Mouse (Mus musculus) kidney, embryonic 16.5 days (tissue): ENCODE measurements around the gene Snx20. TPM values are rescaled to one million over a fixed set of nuclear protein-coding genes. Genes with fewer than 3 reads are reported as not detected.

Source experiments
- ATAC-seq: fragments of 200-750 bp; cut with Nextera tagmentation; 2 replicates; pipeline ENCODE4 v1.8.0; 2017; ENCODE audit warnings: moderate TSS enrichment; ENCODE audit not compliant: low FRiP score, low TSS enrichment
- H3K27ac ChIP-seq: fragments of 300-500 bp; sonication (generic); 2 replicates; pipeline ENCODE4 v1.5.1; 2014; ENCODE audit warnings: low read length
- H3K27me3 ChIP-seq: fragments of 300-500 bp; sonication (generic); 2 replicates; pipeline ENCODE4 v1.6.1; 2014; ENCODE audit warnings: low read length, control low read depth, mixed read lengths; ENCODE audit not compliant: insufficient read depth
- H3K36me3 ChIP-seq: fragments of 300-500 bp; sonication (generic); 2 replicates; pipeline ENCODE4 v1.6.1; 2014; ENCODE audit warnings: low read length, control low read depth, mixed read lengths; ENCODE audit not compliant: insufficient read depth
- H3K4me1 ChIP-seq: fragments of 300-500 bp; sonication (generic); 2 replicates; pipeline ENCODE4 v1.6.1; 2014; ENCODE audit warnings: low read length, control low read depth, mixed read lengths; ENCODE audit not compliant: insufficient read depth
- H3K4me2 ChIP-seq: fragments of 300-500 bp; sonication (generic); replicated peaks from 2 replicates; pipeline ENCODE4 v1.6.1; 2014; ENCODE audit warnings: low read depth, low read length
- H3K4me3 ChIP-seq: fragments of 300-500 bp; sonication (generic); 2 replicates; pipeline ENCODE4 v1.5.1; 2014; ENCODE audit warnings: mild to moderate bottlenecking, low read length
- H3K9ac ChIP-seq: fragments of 300-500 bp; sonication (generic); replicated peaks from 2 replicates; pipeline ENCODE4 v1.6.1; 2014; ENCODE audit warnings: low read length
- H3K9me3 ChIP-seq: fragments of 300-500 bp; sonication (generic); 2 replicates; pipeline ENCODE4 v1.6.1; 2016; ENCODE audit warnings: low read length, control low read depth
- WGBS: fragments of 180-500 bp; shearing (Covaris S2); extraction: QIAGEN DNeasy Blood & Tissue Kit; methylation state at CpG from one replicate; pipeline ENCODE4 v1.1.7; 2014; 5-methylcytosine and 5-hydroxymethylcytosine counted together
- polyA plus RNA-seq: library from polyadenylated mRNA; unstranded; fragments of >200 nt; fragmentation: Nextera tagmentation; extraction: Ambion mirVana; gene quantifications from 2 replicates; pipeline ENCODE4 v1.2.1, GENCODE M21; 2015

Snx20 gene
- polyA plus RNA-seq, 1 experiment from 2014 or later = 1.9 TPM

GRCm38 (mm10) chr8:88610271-88610670 is 25.7 kb downstream of the Snx20 start:
- WGBS = 64% methylated on average over 6 of the region's 6 CpGs
- H3K4me3 ChIP-seq = no peak overlapping the region
- H3K27ac ChIP-seq = no peak overlapping the region

GRCm38 (mm10) chr8:88609036-88609435 is 26.9 kb downstream of the Snx20 start:
- Histone ChIP-seq H3K4me1 (peaks cover 19% of the 10 kb centered on the region), H3K27ac (no peak overlapping the region), H3K9me3 (no peaks in the 10 kb centered on the region), H3K36me3 (no peaks in the 10 kb centered on the region), H3K27me3 (no peaks in the 10 kb centered on the region), H3K4me2 (no peak overlapping the region), H3K9ac (no peak overlapping the region), H3K4me3 (no peak overlapping the region)
- ATAC-seq = no peak
- 88% methylated on average over 8 of the region's 8 CpGs for WGBS

More at GRCm38 (mm10) chr8:88610271-88610670, 25.7 kb downstream of the Snx20 start:
- H3K27me3 ChIP-seq = no peaks in the 10 kb centered on the region
- ATAC-seq = no peak
- no peak overlapping the region for H3K9ac ChIP-seq
- no peak overlapping the region for H3K4me2 ChIP-seq
- peaks cover 7% of the 10 kb centered on the region for H3K4me1 ChIP-seq
- H3K36me3 ChIP-seq = no peaks in the 10 kb centered on the region
- H3K9me3 ChIP-seq = no peaks in the 10 kb centered on the region

DNA sequence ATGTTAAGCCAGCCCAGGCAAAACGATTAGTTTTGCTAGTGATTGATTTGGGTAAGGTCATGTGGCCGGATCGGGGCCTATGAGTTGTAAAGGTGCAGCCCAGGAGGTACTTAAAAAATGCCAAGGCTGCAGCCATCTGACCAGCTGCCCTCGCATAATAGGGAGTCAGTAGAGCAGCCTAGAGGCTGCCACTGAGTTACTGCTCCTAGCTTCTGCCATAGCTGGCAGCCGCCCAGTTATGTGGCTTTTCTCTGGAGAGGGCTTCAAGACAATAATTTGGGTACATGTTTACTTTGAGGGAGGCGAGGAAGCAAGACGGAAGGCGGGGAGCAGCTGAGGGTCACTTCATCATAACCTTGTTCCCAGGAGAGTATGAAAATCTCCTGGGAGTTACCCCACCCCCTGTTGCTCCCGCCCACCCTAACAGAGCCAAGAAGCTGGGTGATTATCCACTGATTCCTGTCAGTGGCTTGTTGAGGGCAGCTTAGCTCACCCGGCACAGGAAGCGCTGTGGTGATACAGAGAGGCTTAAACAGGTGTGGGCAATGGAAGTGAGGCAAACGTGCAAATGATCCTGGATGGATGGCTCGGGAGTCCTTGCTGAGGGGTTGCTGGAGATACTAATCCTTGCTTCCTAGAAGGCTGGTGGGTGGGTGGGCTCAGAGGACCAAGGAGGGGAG is 30.4 kb downstream of the Snx20 start:
- Histone ChIP-seq H3K9ac (no peak overlapping the region), H3K27ac (peak overlapping the region; percentile 51; the same call in 1 of the 2 replicates), H3K4me3 (no peak overlapping the region), H3K27me3 (no peaks in the 10 kb centered on the region), H3K36me3 (no peaks in the 10 kb centered on the region), H3K4me1 (peaks cover 26% of the 10 kb centered on the region), H3K9me3 (peaks cover 9% of the 10 kb centered on the region), H3K4me2 (no peak overlapping the region)
- no peak for ATAC-seq
- 34% methylated on average over 13 of the region's 13 CpGs for WGBS

DNA sequence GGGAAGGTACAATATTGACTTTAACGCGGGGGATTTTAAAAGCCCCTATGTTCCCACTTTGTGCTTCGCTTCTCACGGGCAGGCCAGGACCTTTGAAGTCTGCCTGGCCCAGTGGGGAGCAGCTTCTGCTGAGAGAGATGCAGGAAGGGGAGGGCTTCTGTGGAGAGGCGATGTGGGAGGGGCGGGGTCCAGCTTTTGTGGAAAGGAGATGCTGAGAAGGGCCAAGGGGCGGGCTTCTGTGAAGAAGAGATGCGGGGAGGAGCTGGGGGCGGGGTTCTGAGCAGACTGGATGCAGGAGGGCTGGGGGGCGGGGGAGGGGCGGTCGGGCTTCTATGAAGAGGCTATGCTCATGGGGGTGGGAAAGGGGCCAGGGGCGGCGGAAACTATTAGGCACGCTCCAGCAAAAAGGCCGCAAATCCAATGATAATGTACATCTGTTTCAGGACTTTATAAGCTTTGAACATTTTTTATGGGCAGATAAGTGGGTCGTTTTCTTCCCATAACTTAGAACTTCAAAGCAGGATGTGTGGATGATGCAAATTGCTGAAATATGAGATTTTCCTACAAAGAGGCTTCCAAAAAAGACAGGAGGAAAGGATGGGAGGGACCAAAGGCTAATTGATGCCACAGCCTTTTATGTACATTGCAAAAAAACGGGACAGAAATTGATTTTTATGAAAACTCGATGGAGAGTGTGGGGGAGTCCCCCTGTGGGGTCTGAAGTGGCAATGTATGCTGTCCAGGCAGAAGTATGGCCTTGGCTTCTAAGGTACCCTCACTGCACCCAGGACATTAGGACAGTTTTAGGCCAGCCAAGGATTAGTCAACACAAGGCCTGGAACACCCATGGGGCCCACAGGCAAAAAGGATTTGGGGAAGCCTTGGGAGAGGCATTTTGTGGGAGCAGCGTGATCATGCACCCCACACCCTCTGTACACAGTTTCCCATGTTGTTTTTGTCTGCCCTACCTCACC is 31.6 kb downstream of the Snx20 start:
- peak; percentile 93 for ATAC-seq
- peak overlapping the region; percentile 44; the same call in 1 of the 2 replicates for H3K9ac ChIP-seq
- H3K27ac ChIP-seq = peak overlapping the region; percentile 79
- 4% methylated on average over 19 of the region's 20 CpGs for WGBS
- peaks cover 9% of the 10 kb centered on the region for H3K9me3 ChIP-seq
- H3K4me3 ChIP-seq = peak overlapping the region; percentile 32
- no peaks in the 10 kb centered on the region for H3K27me3 ChIP-seq
- H3K36me3 ChIP-seq = no peaks in the 10 kb centered on the region
- peak overlapping the region; percentile 57 for H3K4me2 ChIP-seq
- H3K4me1 ChIP-seq = peaks cover 26% of the 10 kb centered on the region

GRCm38 (mm10) chr8:88603446-88603989 is 32.4 kb downstream of the Snx20 start:
- H3K4me1 ChIP-seq = peaks cover 29% of the 10 kb centered on the region
- H3K9ac ChIP-seq = peak overlapping the region; percentile 44; the same call in 1 of the 2 replicates
- peak overlapping the region; percentile 79 for H3K27ac ChIP-seq
- 4% methylated on average over 10 of the region's 10 CpGs for WGBS
- ATAC-seq = no peak
- H3K36me3 ChIP-seq = no peaks in the 10 kb centered on the region
- H3K9me3 ChIP-seq = peaks cover 9% of the 10 kb centered on the region
- peak overlapping the region; percentile 32 for H3K4me3 ChIP-seq
- peak overlapping the region; percentile 57 for H3K4me2 ChIP-seq
- no peaks in the 10 kb centered on the region for H3K27me3 ChIP-seq

- H3K4me1 ChIP-seq = peaks cover 15% of the 10 kb centered on the region
- WGBS = 83% methylated on average over 7 of the region's 7 CpGs
- no peak for ATAC-seq
- no peak overlapping the region for H3K4me2 ChIP-seq
- H3K27ac ChIP-seq = no peak overlapping the region
- no peaks in the 10 kb centered on the region for H3K27me3 ChIP-seq
- peaks cover 9% of the 10 kb centered on the region for H3K9me3 ChIP-seq
- H3K36me3 ChIP-seq = no peaks in the 10 kb centered on the region
- H3K4me3 ChIP-seq = no peak overlapping the region
- no peak overlapping the region for H3K9ac ChIP-seq
Observed at GRCm38 (mm10) chr8:88599491-88599890, 36.4 kb downstream of the Snx20 start.

GRCm38 (mm10) chr8:88598578-88598977 is 37.4 kb downstream of the Snx20 start:
- H3K27ac ChIP-seq = no peak overlapping the region
- no peak for ATAC-seq
- peaks cover 9% of the 10 kb centered on the region for H3K9me3 ChIP-seq
- H3K9ac ChIP-seq = no peak overlapping the region
- H3K4me1 ChIP-seq = peaks cover 5% of the 10 kb centered on the region; the same call in 1 of the 2 replicates
- H3K4me3 ChIP-seq = no peak overlapping the region
- no peak overlapping the region for H3K4me2 ChIP-seq
- H3K27me3 ChIP-seq = no peaks in the 10 kb centered on the region
- no peaks in the 10 kb centered on the region for H3K36me3 ChIP-seq
- 62% methylated on average over 5 of the region's 5 CpGs for WGBS

- Histone ChIP-seq H3K4me3 (no peak overlapping the region), H3K4me2 (no peak overlapping the region), H3K9ac (no peak overlapping the region), H3K27ac (no peak overlapping the region), H3K36me3 (peaks cover 8% of the 10 kb centered on the region; the same call in 1 of the 2 replicates), H3K4me1 (0 out of 2 replicates have a peak, but pooled peaks cover 3% of the 10 kb centered on the region), H3K9me3 (no peaks in the 10 kb centered on the region), H3K27me3 (no peaks in the 10 kb centered on the region)
- WGBS = 75% methylated on average over 12 of the region's 12 CpGs
- ATAC-seq = no peak
Observed at GRCm38 (mm10) chr8:88596042-88596441, 39.9 kb downstream of the Snx20 start.

- Histone ChIP-seq H3K4me2 (no peak overlapping the region), H3K36me3 (peaks cover 14% of the 10 kb centered on the region; the same call in 1 of the 2 replicates), H3K27me3 (no peaks in the 10 kb centered on the region), H3K9ac (no peak overlapping the region), H3K27ac (no peak overlapping the region), H3K4me3 (no peak overlapping the region), H3K4me1 (0 out of 2 replicates have a peak, but pooled peaks cover 3% of the 10 kb centered on the region), H3K9me3 (no peaks in the 10 kb centered on the region)
- 100% methylated on average over 1 of the region's 1 CpGs for WGBS
- ATAC-seq = no peak
Observed at GRCm38 (mm10) chr8:88593947-88594346, 42.0 kb downstream of the Snx20 start.
